Mouse (Mus musculus) layer of hippocampus, adult 2 months (tissue): ENCODE data around the gene Elmod2. TPM values are rescaled to one million over a fixed set of nuclear protein-coding genes. Genes with fewer than 3 reads are reported as not detected.

Source experiments
- DNase-seq, 2 experiments: peaks; one replicate each; pipeline ENCODE4 v3.0.0; 2022; ENCODE audit warnings: low spot score in 2 of 2
- H3K27ac ChIP-seq: fragments of 200-600 bp; 2 replicates; pipeline ENCODE4 v1.8.1; 2022
- H3K4me3 ChIP-seq: fragments of 200-600 bp; 2 replicates; pipeline ENCODE4 v1.8.1; 2022; ENCODE audit warnings: mild to moderate bottlenecking
- CTCF ChIP-seq: fragments of 200-600 bp; conservative IDR thresholded peaks from 2 replicates; pipeline ENCODE4 v1.8.1; 2022; ENCODE audit warnings: antibody characterized with exemption, mild to moderate bottlenecking, moderate library complexity
- long read RNA-seq, 2 experiments: library from polyadenylated mRNA; stranded (forward); transcript quantifications; one replicate each; pipeline ENCODE4 v2.0.0; 2021; ENCODE audit warnings: borderline mapping rate in 2 of 2
- total RNA-seq, 2 experiments: library from RNA; stranded (reverse); gene quantifications; 2 replicates each; pipeline ENCODE4 v1.2.3; 2021

The Elmod2 gene
- 10 to 100 TPM; 14.7 to 16.6 TPM for total RNA-seq
- long read RNA-seq, experiment 1, full-length matches to known transcripts: 2 of 4 reads
- long read RNA-seq, experiment 1, partial matches to known transcripts: 1 of 4 reads
- long read RNA-seq, experiment 1, other reads (novel, unspliced or antisense): 1 of 4 reads
- long read RNA-seq, experiment 2, full-length matches to known transcripts: 11 of 13 reads
- long read RNA-seq, experiment 2, partial matches to known transcripts: 0 of 13 reads
- long read RNA-seq, experiment 2, other reads (novel, unspliced or antisense): 2 of 13 reads

DNA sequence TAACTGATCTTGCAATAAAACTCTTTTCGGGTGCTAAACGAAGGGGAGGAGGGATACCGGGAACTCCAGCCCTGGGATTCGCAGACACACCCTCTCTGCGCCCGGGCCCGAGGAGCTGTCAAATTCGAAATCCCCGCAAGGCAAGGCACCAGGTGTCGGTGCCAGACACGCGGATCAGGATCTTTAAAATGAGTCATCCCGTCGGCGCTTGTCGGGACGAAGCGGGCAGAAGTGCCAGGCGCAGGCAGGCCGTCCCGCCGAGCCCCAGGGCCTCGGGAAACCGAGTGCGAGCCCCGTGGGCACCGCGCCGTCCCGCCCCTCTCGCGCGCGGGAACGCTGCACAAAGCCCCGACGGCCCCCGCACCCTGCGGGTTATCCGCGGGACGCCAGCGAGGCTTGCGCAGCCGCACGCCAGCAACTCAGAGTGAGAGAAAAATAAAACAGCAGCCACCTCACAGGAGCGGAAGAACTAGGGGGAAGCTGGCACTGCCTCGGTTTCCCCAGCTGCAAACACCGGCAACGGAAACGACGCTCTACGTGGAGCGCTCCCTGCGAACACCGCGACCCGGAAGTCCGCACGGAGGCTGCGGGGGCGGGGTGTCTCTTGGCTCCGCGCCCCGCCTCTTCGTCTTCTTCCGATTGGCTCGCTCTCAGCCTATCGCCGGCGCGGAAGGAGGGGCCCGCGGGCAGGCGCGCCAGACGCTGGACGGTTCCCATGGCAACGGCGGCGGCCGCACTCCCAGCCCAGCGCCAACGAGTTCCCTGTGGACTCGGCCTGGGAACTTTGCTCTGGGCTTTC lies at the start of gene Elmod2:
Gene Elmod2 (minus strand): TSS at position 588 of the 799 bp plus-strand sequence.
- peak within 1 kb of the TSS; percentile 93 for H3K27ac ChIP-seq
- DNase-seq: peak; percentile 95 to 98
- TF ChIP-seq CTCF: no peak
- H3K4me3 ChIP-seq: peak within 1 kb of the TSS; percentile 94

DNA sequence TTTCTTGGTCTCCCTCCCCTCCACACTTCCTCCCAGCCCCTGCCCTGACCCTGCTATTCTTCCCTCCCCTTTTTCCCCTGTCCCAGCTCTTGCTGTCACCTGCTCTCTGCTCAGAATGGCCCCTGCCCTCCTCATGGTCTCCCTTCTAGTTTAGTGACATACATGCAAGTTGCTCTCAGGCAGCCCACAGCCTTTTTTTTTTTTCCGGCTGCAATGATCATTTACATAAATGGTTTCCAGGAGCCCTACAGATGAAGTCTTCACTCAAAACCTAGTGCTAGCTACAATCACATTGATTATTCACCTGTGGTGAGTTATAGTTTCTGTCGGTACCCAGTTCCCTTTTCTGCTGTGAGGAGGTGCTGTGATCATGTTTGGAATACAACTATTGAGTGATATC lies 48.7 kb upstream of the Elmod2 start:
- TF ChIP-seq CTCF: no peak
- no peak overlapping the region for H3K27ac ChIP-seq
- DNase-seq: no peak
- H3K4me3 ChIP-seq: no peak overlapping the region

DNA sequence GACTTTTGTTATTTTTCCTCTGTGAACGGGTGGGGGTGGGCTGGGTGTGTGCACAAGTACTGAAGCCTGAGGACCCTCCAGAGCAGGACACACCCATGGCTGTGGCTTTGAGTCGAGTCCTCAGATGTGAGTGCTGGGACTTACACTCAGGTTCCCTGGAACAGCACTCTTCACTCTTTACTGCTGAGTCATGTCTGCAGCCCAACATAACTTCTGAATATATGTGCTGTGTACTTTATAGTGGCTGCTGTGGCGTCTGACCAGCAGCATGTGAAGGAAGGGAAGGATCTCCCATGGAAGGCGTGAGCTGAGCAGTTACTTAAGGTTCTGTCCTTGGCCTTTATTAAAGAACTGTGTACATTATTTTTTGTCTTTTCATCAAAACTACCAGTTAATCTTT lies 47.9 kb upstream of the Elmod2 start:
- Histone ChIP-seq H3K4me3 (no peak overlapping the region), H3K27ac (no peak overlapping the region)
- TF ChIP-seq CTCF: no peak
- no peak for DNase-seq

DNA sequence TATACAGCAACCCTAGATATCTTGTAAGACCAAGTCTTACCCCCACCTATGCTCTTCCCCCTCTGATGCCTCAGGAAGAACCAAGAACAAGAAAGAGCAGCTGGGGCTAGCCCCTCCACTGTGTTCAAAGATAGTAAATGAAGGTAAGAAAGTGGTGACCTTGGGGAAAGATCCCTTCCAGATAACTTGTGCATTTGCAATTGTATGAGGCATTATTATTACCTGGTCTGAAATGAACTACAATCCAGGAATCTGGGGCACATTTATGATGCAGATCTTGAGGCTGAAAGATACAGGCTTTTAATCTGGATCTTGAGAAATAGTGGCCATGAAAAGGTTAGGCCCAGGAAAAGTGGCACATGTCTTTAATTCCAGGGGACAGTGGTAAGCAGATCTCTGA lies 44.9 kb upstream of the Elmod2 start:
- no peak for DNase-seq
- no peak for TF ChIP-seq CTCF
- Histone ChIP-seq H3K4me3 (no peak overlapping the region), H3K27ac (no peak overlapping the region)

DNA sequence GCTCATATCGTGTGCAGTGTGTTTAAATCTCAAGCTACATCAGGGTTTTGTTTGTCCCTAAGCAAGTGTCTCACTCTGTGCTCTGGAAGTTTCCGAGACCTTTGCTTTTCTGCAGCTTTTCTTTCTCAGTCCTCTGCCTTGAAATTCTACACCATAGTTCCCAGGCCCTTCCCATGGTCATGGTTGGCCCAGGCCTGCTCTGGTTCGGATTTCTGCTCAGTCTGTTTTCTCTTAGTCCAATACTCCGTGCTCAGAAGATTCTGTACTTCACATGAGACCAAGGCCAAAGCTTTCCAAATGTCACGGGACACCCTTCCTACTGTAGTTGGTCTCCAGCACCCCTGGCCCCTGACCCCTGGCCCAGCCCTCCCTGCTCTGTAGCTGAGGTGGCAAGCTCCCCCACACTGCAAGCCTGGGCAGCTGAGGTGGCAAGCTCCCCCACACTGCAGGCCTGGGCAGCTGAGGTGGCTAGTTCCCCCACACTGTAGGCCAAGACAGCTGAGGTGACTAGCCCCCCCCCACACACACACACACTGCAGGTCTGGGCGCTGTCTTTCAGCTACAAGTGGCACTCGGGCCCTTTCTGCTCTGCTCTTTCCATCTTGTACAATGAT lies 31.0 kb upstream of the Elmod2 start:
- DNase-seq: no peak
- H3K4me3 ChIP-seq: no peak overlapping the region
- no peak overlapping the region for H3K27ac ChIP-seq
- TF ChIP-seq CTCF: no peak

DNA sequence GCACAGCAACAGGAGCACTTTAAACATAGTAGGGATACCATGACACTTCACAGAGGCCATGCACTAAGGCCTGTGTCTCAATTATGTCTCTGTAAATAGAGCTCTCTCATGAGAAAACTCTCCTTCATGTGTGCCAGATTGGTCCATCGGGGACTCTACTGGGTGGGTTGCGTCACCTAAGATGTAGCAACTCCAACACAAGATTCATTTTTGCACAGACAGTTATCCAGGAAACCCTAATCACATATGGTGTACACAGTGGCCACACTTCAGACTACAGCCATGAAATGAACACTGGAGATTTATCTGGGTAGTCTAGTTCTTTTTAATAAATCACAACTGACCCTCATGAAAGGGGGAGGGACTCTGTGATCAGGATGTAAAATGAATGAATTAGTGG lies 19.0 kb upstream of the Elmod2 start:
- DNase-seq: no peak
- TF ChIP-seq CTCF: no peak
- Histone ChIP-seq H3K27ac (no peak overlapping the region), H3K4me3 (no peak overlapping the region)

DNA sequence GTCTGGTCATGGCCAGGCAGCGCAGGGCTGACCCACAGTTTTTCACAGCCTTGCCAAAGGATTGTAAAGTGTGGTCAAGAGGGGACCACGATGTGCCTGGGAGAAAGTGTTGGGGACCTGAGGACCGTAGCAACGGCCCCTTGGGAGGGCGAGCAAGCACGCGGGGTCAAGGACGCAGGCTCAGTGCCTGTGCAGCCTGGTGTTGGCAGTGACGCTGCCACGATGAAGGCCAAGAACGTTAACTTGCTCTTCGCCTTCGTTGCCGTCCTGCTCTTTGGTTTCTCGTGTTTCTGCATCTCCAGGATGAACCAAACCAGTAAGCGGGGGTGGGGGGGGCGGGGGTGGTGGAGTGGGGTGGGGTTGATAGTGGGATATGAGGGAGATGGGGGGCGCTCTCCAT lies 16.0 kb upstream of the Elmod2 start, which contains the start of gene Mgat4d:
Gene Mgat4d (plus strand): TSS at position 209 of the 400 bp plus-strand sequence.
- no peak for DNase-seq
- H3K27ac ChIP-seq: no peak within 1 kb of the TSS
- no peak within 1 kb of the TSS for H3K4me3 ChIP-seq
- TF ChIP-seq CTCF: no peak

DNA sequence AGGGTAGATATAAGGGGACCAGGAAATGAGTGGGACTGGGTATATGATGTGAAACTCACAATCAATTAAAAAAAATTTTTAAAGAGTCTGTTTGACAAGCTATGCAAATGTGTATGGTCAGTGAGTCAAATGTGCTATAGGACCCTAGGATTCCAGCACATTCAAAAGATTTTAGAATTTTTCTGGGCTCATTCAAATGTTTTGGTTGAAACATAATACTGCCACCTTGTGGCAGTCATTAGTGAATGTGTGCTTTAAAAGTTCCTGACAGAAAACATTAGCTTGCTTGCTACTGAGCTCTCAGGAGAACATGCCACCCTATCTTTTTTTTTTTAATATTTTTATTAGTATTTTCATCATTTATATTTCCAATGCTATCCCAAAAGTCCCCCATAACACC lies 10.4 kb upstream of the Elmod2 start:
- TF ChIP-seq CTCF: peak; percentile 83
- no peak overlapping the region for H3K4me3 ChIP-seq
- no peak overlapping the region for H3K27ac ChIP-seq
- peak in 1 of 2 experiments; percentile 29 for DNase-seq

DNA sequence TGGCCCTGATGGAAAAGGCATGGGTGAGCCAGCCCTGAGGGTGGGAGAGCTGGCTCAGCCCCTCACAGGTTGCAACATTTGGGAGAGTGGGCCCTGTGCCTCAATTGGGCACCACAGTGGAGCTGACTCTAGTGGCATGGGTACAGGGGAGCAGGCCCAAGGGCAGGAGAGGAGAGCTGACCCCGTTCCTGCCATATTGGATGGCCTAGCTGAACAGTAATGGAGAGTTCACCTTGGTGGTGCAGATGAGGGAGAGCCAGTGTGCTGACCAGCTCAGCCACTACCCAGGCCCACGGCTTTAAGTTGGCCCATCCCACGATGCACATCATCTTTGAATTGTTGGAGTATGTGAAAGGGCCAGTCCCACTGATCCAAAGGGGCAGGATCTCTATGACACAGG lies 9.8 kb upstream of the Elmod2 start:
- no peak overlapping the region for H3K27ac ChIP-seq
- H3K4me3 ChIP-seq: no peak overlapping the region
- no peak for DNase-seq
- TF ChIP-seq CTCF: no peak

DNA sequence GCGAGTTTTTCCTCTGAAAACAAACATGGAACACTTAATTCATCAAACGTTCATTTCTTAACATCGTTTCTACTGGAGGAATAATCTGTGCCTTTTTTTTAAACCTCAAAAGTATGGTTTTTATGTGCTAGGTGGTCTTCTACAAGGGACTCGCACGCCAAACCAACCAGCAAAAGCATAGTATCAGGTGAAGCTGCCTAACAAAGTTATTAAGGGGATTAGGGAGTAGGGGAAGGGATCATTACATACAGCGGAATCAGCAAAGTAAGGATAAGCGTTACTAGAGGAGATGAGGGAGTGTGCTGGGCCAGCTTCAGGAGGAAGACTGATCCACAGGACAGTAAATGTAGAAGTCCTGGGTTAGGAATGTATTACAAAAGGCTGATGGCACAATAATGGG lies 578 bp upstream of the Elmod2 start:
- Histone ChIP-seq H3K4me3 (peak overlapping the region; percentile 94), H3K27ac (no peak overlapping the region)
- no peak for TF ChIP-seq CTCF
- no peak for DNase-seq

DNA sequence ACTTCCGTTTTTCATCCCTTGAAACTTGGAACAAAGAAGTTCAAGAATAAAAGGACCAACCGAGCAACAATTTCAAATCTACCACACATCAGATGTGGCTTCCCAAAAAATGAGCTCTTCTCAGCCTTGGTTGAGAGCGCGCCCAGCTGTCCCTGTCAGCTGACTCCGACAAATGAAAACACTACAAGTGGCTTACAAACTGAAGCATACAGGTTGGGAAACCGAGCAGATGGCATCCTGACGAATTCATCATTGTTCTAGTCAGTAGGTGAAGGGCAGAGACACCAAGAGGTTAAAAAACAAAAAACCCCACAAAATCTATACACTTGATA lies 753 bp downstream of the Elmod2 start:
- H3K27ac ChIP-seq: peak overlapping the region; percentile 93
- TF ChIP-seq CTCF: no peak
- peak overlapping the region; percentile 94 for H3K4me3 ChIP-seq
- peak; percentile 46 to 52 for DNase-seq

DNA sequence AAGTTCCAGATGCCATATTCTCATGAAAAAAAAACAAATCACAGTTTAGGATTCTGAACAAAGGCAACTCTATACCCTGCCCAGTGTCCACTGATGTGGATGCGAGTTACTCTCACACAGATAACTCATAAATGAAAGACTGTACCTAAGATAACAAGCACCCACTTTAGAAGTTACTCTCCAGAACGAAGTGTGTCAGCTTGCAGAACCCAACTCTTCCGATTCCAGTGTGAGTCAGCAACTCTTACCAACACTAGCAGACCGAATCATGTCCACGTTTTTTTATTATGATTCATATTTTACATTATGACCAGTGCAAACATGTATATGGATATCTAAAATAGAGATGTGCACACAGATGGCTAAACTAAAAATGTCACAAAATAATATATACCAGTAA lies 4.4 kb downstream of the Elmod2 start:
- Histone ChIP-seq H3K27ac (no peak overlapping the region), H3K4me3 (no peak overlapping the region)
- TF ChIP-seq CTCF: no peak
- no peak for DNase-seq

DNA sequence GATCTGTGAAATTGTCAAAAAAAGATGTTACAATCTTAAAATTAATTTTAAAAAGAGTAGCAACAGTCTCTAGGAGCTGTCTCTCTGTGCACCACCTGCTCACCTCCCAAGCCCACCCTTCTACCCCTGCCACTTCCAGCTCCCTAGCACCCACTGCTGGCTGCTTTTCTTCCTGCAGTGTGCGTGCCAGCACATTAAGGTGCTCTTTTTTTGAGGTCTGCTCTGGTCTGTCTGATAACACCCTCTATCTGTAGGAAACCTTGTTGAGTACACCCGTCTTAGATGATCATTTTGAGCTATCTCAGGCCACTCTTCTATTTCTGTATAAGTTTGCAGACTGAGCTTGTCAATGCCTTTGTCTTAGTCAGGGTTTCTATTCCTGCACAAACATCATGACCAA lies 9.2 kb downstream of the Elmod2 start:
- TF ChIP-seq CTCF: peak; percentile 59
- no peak overlapping the region for H3K27ac ChIP-seq
- no peak for DNase-seq
- H3K4me3 ChIP-seq: no peak overlapping the region
